Mouse (Mus musculus): ENCODE results near the gene Rundc3a.

DNA sequence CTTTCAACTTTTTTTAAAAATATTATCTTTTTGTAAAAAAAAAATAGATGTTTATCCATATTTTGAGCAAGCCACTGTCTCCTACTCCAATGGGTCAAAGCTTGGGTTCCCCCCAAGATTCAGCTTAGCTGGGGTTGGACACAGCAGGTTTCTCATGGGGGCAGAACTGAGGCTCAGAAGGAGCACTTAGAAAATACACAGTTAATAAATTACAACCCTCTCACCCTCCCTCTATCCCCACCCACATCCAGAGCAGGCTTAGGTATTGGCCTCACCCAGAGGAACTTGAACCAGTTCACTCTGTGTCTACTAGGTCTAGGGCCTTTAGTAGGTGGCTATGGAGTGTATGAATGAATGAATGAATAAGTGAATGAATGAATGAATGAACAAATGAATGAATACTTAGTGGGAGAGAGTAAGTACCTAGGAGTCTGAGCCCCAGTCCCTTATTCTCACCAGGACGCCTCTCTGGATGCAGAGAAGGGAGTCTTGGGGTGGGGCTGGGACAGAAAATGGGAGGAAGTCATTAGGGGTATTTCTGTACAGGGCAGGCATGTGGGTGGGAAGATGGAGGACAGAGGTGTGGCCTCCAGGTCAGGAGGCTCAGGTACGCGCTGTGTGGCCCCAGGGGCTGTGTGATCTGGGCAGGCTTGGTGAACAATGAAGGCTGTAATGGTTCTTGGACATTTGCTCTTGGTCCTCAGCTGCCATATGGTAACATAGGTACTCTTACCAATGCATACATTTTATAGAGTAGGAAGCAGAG is 43.8 kb upstream of the Rundc3a start:
- TF ChIP-seq POLR2A (IDR thresholded peaks at IDR 0.05; ENCODE audit: low read depth, low read length) (no peak), CTCF (conservative IDR thresholded peaks at IDR 0.05; ENCODE audit: insufficient read depth, insufficient read length, low read depth, low read length) (no peak)
